ENCODE assay signal across 9 mouse cellular contexts in genomic region chr15:79808114-79808513, GRCm38 (mm10). TPM values are rescaled to one million over a fixed set of nuclear protein-coding genes. Genes with fewer than 3 reads are reported as not detected.
DNase-seq lines count a peak whose midpoint lies in the region; ATAC-seq and TF ChIP-seq lines count a peak whose summit lies in the region.
"Had no signal": no experiment of that assay in that cellular context is flagged by ENCODE, and none has a peak within 500 bp of the region (broad histone marks: within the 10 kb centered on the region; RNA-seq: fewer than 3 reads in every experiment).

No protein-coding gene starts in this region.

- H3K9me3 ChIP-seq in liver, embryonic 14.5 days (ENCODE audit: control insufficient read depth, low read length): no peaks in the 10 kb centered on the region
- H3K9me3 ChIP-seq in forebrain, embryonic 13.5 days (replicated peaks): no peaks in the 10 kb centered on the region
- H3K9me3 ChIP-seq: lung, embryonic 15.5 days had no signal

- WGBS in liver, embryonic 14.5 days (ENCODE audit: insufficient replicate concordance): 21% methylated on average over 5 of the region's 5 CpGs
- 33% methylated on average over 5 of the region's 5 CpGs for WGBS in forebrain, embryonic 13.5 days

- DNase-seq in cerebellum, adult 18-20 months: peak; percentile 79 to 83
- DNase-seq in cerebellum, adult 11 months: no peak
- peak in 1 of 3 experiments; percentile 23 for DNase-seq in liver, embryonic 14.5 days (ENCODE audit: low read depth in 3 of 3, low spot score in 3 of 3)
- DNase-seq in liver (no peak), MN1 (ENCODE audit: low spot score) (peak; percentile 85)
- peak; percentile 77 for DNase-seq in retina, embryonic 14.5 days (ENCODE audit: low spot score)

- no peaks in the 10 kb centered on the region for H3K36me3 ChIP-seq in liver, embryonic 14.5 days (replicated peaks; ENCODE audit: control insufficient read depth, insufficient read depth, low read depth)
- no peaks in the 10 kb centered on the region for H3K36me3 ChIP-seq in forebrain, embryonic 13.5 days (ENCODE audit: poor library complexity, severe bottlenecking)
- H3K36me3 ChIP-seq: lung, embryonic 15.5 days had no signal

- no peak overlapping the region for H3K4me2 ChIP-seq in liver, embryonic 14.5 days (ENCODE audit: low read depth)
- H3K4me2 ChIP-seq in forebrain, embryonic 13.5 days: no peak overlapping the region
- H3K4me2 ChIP-seq: lung, embryonic 15.5 days had no signal

- no peak for ATAC-seq in liver, embryonic 14.5 days (ENCODE audit: insufficient read depth)
- peak; percentile 71 for ATAC-seq in erythroblast, adult 5-6 weeks (replicated peaks; ENCODE audit: low FRiP score, poor library complexity, severe bottlenecking)
- ATAC-seq in forebrain, embryonic 13.5 days: no peak

- no peaks in the 10 kb centered on the region for H3K4me1 ChIP-seq in liver, embryonic 14.5 days (replicated peaks; ENCODE audit: control insufficient read depth in 2 of 2, insufficient read depth in 2 of 2, low read length in 1 of 2)
- peaks cover 19% of the 10 kb centered on the region for H3K4me1 ChIP-seq in forebrain, embryonic 13.5 days

- TF ChIP-seq CTCF in liver, embryonic 14.5 days (IDR thresholded peaks at IDR 0.05; ENCODE audit: low read depth): peak; percentile 76

- peaks cover 43% of the 10 kb centered on the region for H3K27me3 ChIP-seq in liver, embryonic 14.5 days (ENCODE audit: control insufficient read depth, insufficient read depth, low read length)
- H3K27me3 ChIP-seq in forebrain, embryonic 13.5 days: peaks cover 56% of the 10 kb centered on the region

- H3K4me3 ChIP-seq in liver, embryonic 14.5 days (ENCODE audit: insufficient read depth in 1 of 2, low read depth in 2 of 2, low read length in 2 of 2): no peak overlapping the region
- no peak overlapping the region for H3K4me3 ChIP-seq in forebrain, embryonic 13.5 days
- H3K4me3 ChIP-seq: lung, embryonic 15.5 days had no signal

- H3K9ac ChIP-seq in liver, embryonic 14.5 days (replicated peaks): no peak overlapping the region
- no peak overlapping the region for H3K9ac ChIP-seq in forebrain, embryonic 13.5 days
- H3K9ac ChIP-seq: lung, embryonic 15.5 days had no signal

- no peak overlapping the region for H3K27ac ChIP-seq in liver, embryonic 14.5 days
- H3K27ac ChIP-seq in forebrain, embryonic 13.5 days: no peak overlapping the region
- H3K27ac ChIP-seq: lung, embryonic 15.5 days had no signal

- no peak for TF ChIP-seq EP300 in liver, embryonic 14.5 days (IDR thresholded peaks at IDR 0.05; ENCODE audit: low read depth)

RNA-seq across cellular contexts. Expression of gene Nptxr, which starts 3.5 kb away (rescaled TPM):
- polyA plus RNA-seq in liver, embryonic 14.5 days (2012; rRNA removed): 0.09 and 0.13 TPM in 2 replicates
- polyA plus RNA-seq in liver, embryonic 14.5 days (2014; fragmentation: Nextera tagmentation; extraction: Ambion mirVana): 0.11 TPM in 1 of 2 replicates, not detected in the other
- 0.19 TPM in 1 of 2 replicates, not detected in the other for total RNA-seq in erythroblast, adult 5-6 weeks (2015; ENCODE audit: low replicate concordance)
- 0.17 TPM in 1 of 2 replicates, not detected in the other for total RNA-seq in erythroblast, adult 5-6 weeks (2017; ENCODE audit: low replicate concordance)
- 7.9 and 8.3 TPM in 2 replicates for polyA plus RNA-seq in forebrain, embryonic 13.5 days (2015; fragmentation: Nextera tagmentation; extraction: Ambion mirVana)

RNA-seq across cellular contexts. Expression of gene Npcd, which starts 25.9 kb away (rescaled TPM):
- not detected in 2 replicates for polyA plus RNA-seq in liver, embryonic 14.5 days (2012; rRNA removed)
- polyA plus RNA-seq in liver, embryonic 14.5 days (2014; fragmentation: Nextera tagmentation; extraction: Ambion mirVana): 0.08 TPM in 1 of 2 replicates, not detected in the other
- not detected in 2 replicates for total RNA-seq in erythroblast, adult 5-6 weeks (2015; ENCODE audit: low replicate concordance)
- total RNA-seq in erythroblast, adult 5-6 weeks (2017; ENCODE audit: low replicate concordance): 0.34 TPM in 1 of 2 replicates, not detected in the other
- not detected in 2 replicates for polyA plus RNA-seq in forebrain, embryonic 13.5 days (2015; fragmentation: Nextera tagmentation; extraction: Ambion mirVana)

RNA-seq across cellular contexts. Expression of gene Cbx6, which starts 26.4 kb away (rescaled TPM):
- polyA plus RNA-seq in liver, embryonic 14.5 days (2012; rRNA removed): 7.2 and 7.7 TPM in 2 replicates
- polyA plus RNA-seq in liver, embryonic 14.5 days (2014; fragmentation: Nextera tagmentation; extraction: Ambion mirVana): 2.9 and 3.7 TPM in 2 replicates
- 2.7 and 4.0 TPM in 2 replicates for total RNA-seq in erythroblast, adult 5-6 weeks (2015; ENCODE audit: low replicate concordance)
- 6.6 and 8.1 TPM in 2 replicates for total RNA-seq in erythroblast, adult 5-6 weeks (2017; ENCODE audit: low replicate concordance)
- polyA plus RNA-seq in forebrain, embryonic 13.5 days (2015; fragmentation: Nextera tagmentation; extraction: Ambion mirVana): 39.0 and 43.8 TPM in 2 replicates

RNA-seq across cellular contexts. Expression of gene Dnal4, which starts 30.5 kb away (rescaled TPM):
- 5.5 TPM in 2 replicates for polyA plus RNA-seq in liver, embryonic 14.5 days (2012; rRNA removed)
- 6.3 and 6.8 TPM in 2 replicates for polyA plus RNA-seq in liver, embryonic 14.5 days (2014; fragmentation: Nextera tagmentation; extraction: Ambion mirVana)
- total RNA-seq in erythroblast, adult 5-6 weeks (2015; ENCODE audit: low replicate concordance): 4.2 TPM in 1 of 2 replicates, not detected in the other
- total RNA-seq in erythroblast, adult 5-6 weeks (2017; ENCODE audit: low replicate concordance): 0.68 and 1.7 TPM in 2 replicates
- 90.6 and 94.0 TPM in 2 replicates for polyA plus RNA-seq in forebrain, embryonic 13.5 days (2015; fragmentation: Nextera tagmentation; extraction: Ambion mirVana)

Comparison
In these comparisons a context has a peak if more than half of its experiments do, and no peak if none do; other contexts are left out.
1. DNase-seq: peak in cerebellum, adult 18-20 months (2 of 2), MN1 (single experiment) and retina, embryonic 14.5 days (single experiment); none in cerebellum, adult 11 months (single experiment) and liver (single experiment).